Mouse (Mus musculus) WW6 (cell line): Measurements from ENCODE around the gene Slc30a3.
"Not testable (repeated sequence)": the region's sequence is repeated elsewhere in the genome, so short reads cannot be mapped to it uniquely, and the experiment has no call there.

ENCODE experiments used
- DNase-seq: peaks from one replicate; pipeline ENCODE4 v3.0.0-alpha.2; 2013; ENCODE audit warnings: low read depth, low spot score

The Slc30a3 gene

DNA sequence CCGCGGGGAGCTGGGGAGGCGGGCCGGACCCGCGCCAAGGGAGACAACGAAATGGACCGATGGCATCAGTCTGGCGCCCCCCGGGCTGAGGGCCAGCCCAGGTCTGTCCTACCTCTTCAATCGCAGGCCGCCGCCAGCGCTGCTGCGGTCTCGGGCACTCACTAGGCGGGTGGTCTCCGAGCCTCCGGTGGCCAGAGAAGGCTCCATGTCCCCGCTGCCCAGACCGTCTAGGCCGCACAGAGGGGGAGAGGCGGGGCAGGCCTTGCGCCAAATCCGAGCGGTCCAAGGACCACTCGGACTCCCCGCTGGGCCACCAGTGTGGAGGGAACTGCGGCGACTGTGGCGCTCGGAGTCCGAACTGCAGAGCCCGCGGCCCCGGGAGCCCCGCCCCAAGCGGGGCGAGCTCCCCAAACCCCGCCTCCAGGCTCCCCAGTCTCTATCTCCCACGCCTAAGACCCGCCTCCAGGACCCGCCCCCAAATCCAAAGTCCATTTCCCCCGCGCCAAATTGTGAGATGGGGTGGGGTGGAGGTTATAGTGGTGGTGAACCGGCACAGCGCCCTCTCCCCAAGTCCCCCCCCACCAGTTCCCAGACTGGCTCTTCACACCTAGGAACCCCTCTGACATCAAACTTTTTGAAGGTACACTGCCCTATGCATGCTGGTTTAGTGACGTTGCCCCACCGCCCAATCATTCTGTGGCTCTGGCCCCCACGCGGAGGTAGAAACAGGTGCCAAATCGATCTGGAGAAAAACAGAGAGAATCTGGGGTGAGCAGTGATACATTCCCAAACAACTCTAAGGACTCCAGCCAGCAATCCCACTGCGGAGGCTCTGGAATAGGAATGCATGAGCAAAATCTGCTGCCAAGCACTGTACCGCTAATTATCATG lies 14.6 kb downstream of the Slc30a3 start:
- DNase-seq = no peak

DNA sequence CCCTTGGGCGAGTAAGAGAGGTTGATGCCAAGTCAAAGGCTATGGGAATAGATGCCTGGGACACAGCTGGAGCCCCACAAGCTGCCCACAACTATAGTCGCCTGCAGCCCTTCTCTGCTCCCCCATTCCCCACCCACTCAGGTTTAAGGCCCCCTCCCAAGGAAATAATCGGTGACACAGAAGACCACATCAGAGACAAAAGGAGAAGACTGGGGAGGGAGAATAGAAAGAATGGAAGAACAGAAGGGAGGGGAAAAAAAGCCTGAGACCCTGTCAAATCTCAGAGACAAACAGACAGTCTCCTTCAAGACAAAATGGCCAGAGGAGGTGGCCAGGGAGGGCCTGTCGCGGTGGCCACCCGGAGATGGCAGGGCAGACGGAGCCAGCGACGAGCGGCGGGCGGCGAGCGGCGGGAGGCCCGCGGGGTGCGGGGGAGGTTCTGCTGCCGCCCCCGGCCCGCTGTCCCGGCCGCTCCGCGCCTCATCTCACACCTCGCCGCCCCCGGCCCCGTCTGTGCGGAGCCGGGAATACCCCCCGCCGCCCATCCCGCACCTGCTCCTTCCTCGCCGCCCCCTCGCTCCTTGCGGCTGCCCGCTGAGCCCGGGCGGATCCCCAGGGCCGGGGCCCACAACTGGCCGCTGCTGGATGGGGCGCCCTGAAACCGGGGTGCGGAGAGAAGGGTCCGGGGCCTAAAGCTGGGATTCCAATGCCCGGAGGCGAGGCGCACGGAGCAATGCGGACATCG lies 15.6 kb downstream of the Slc30a3 start:
- no peak for DNase-seq

DNA sequence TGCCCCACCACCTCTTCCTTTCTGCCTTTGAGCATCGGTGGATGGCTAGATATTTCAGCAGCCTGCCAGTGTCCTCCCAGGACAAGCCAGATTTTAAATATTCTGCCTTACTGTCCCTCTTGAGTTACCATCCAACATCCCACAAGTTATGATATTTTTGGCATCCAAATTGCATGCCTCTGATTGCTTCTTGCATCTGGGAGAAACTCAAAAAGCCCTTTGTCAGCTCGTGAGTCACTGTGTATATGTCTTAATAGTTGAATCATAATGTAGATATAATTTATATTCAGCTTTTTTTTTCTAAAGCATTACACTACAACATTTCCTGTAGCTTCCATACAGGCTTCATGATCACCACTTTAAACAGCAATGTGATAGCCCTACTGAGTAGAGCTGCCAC lies 20.9 kb downstream of the Slc30a3 start:
- no peak for DNase-seq

DNA sequence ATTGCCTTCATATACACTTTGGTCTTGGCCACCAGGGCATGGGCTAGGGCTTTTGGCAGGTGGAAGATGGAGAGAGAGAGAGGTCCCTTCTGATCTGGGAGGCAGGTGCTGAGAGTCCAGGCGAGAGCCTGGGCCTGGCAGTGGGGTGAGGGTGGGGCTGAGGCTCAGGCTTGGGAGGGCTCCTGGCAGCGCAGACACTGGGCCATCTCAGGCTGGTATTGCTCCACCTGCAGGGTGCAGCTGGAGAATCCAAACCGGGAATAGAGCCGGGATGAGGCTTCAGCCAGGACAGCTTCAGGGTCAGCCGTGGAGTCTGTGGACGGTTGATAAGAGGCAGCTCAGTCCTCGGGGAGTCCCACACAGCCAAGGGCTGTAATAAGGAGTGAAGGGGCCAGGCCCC lies 21.4 kb downstream of the Slc30a3 start:
- DNase-seq = no peak

DNA sequence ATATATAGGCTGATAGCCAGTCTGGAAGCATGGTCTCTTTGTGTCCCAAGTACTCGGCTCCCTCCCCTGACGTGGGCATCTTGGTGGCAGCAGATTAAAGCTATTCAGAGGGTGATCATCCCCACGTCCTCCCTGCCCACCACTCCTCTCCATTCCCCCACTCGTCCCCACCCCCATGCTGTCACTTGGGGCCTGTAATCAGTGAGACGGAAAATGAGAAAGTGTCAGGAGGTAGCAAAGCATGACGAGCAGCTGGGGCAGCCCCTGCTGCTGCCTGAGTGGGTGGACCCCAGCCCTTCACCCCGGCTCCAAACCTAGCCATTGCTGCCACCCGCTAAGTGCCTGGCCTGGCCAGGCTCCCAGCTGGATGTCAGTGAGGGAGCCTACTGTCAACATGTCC lies 24.1 kb downstream of the Slc30a3 start:
- no peak for DNase-seq

DNA sequence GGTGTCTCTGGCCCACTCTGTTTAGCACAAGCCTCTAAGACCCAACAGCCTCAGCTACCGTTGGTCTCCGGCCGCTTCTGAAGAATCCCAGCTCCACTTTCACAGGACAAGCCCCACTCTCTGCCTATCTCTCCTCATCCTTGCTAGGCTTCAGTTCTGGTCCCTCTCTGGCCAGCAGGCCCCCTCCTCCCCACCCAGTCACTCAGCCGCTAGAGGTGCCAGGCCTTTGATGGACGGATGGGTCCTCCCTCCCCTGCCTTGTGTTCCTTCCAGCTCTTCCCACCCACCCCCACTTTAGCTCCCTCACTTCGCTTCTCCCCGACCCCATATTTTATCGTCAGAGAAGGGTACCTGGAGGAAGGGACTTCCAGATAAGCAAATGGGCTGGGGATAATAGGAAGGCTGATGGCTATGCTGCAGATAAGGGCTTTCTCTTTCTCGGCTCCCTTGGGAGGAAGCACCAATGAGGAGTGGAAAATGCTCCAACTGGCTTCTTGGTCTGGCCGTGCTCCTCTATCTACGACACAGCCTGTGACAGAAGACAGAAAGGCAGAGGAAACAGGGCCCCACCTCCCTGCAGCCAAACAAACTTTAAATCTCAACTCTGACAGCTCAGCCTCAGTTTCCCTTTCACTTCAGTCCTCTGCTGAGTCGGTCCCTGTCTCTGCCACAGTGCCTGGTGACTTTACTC lies 25.0 kb downstream of the Slc30a3 start:
- DNase-seq = no peak

DNA sequence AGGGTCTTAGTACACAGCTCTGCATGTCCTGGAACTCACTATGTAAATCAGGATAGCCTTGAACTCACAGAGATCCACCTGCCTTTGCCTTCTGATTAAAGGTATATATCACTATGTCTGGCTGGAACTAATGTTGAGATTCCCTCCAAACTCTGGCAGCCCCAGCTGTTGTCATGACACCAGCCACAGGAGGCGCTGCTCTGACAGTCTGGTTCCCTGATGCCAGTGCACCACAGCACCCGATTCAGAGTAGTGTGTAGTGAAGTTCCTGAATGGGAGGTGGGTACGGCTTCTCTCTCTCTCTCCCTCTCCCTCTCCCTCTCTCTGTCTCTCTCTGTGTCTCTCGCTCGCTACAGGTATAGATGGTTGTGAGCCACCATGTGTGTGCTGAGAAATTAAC lies 25.7 kb downstream of the Slc30a3 start:
- no peak for DNase-seq

DNA sequence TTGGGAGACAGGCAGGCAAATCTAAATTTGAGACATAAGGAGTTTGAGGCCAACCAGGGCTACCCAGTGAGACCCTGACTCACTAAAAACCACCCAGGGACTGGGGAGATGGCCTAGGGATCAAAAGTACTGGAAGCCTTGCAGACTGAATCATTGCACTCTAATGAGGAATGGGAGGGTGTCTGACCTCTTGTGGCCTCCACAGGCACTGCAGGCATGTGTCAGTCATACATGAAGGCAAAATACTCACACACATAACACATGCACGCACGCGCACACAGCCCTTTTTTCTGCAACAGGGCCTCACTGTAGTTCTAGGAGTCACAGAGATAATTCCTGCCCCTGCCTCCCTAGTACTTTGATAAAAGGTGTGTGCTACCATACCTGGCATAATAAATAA lies 26.7 kb downstream of the Slc30a3 start:
- DNase-seq = no peak

DNA sequence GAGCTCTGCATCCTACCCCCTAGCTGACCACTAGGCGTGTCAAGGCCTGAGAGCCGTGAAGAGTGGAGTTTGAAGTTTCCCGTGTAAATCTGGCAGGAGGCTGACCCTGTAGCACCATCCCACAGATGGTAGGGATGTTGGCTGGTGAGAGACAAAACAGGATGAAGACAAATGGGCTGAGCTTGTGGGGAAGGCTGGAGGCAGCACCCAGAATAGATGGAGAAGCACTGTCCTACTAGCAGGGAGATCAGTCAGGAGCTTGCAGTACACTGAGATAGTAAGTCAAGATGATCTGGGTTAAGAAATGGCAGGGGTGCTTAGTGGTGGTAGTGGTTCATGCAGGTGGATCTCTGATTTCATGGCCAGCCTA lies 27.3 kb downstream of the Slc30a3 start:
- DNase-seq = no peak

DNA sequence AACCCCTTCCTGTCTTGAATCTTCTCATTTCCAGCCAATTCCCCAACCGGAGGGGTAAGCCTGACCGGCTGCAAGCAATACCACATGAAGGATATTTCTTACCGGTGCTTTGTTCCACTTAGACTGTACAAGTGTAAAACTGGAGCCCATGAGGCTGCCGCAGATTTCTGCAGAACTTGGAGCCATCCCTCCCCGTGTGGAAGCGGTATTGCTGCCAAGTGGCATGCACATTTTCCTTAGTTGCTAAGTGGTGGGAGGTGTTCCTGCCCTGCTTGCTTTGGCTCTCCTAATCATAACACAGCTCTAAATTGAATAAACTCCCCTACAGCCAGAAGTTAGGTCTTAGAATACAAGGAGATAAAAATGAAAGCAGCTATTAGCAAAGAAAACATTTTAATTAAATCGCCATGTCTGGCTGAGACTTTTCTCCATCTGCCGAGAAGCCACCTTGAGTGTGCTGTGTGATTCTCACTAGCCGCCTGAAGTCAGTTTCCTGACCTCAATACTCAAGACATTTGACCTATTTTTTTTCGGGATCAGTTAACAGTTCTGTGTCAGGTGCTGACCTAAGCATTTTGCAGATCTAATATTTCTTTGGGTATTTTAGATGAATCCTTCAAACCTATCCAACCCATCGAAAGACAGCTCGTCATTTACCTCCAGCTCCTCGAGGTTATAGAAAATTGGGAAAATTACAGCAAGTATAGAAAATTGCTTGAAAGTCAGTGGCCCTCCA lies 27.8 kb downstream of the Slc30a3 start:
- DNase-seq = no peak

DNA sequence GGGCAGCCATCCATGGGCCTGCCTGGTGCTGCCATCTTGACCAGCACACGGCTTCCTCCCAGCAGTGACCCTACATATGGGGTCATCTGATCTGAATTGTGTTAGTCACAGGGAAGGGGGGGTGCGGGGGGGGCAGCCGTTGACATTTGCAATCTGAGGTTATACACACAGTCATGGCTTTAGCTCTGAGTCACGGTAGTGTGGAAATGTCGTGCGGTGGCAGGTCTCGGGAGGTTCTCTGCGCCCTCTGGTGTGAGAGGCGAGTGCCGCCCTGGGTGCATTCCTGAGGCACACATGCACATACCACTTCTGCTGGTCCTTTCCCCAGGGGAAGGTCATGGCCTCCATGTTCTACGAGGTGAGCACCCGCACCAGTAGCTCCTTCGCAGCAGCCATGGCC lies 31.7 kb downstream of the Slc30a3 start:
- no peak for DNase-seq

DNA sequence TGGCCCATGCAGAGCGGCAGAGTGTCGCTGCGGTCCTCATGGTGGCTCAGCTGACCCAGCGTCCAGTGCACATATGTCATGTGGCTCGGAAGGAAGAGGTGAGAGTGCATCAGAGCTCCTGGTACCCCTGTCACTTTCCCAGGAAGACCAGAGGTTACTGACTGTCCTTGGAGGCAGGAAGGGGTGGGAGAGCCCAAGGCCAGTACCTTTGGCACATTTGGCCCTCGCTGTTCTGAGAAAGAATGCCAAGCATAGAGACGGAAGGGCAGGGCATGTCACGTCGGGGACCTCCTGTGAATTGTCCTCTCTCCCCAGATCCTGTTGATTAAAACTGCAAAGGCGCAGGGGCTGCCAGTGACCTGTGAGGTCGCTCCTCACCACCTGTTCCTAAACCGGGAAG lies 34.9 kb downstream of the Slc30a3 start:
- no peak for DNase-seq

DNA sequence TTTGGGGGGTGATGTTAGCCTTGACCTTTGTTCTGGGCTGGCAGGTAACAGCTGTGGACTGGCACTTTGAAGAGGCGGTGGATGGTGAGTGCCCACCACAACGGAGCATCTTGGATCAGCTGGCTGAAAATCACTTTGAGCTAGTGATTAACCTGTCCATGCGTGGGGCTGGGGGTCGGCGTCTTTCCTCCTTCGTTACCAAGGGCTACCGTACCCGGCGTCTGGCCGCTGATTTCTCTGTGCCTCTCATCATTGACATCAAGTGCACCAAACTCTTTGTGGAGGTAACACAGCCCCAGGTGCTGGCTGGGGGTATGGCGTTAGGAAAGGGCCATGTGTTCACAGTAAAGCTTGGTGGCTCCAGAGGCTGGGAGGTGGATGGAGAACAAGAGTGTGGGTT lies 36.2 kb downstream of the Slc30a3 start:
- no peak for DNase-seq

DNA sequence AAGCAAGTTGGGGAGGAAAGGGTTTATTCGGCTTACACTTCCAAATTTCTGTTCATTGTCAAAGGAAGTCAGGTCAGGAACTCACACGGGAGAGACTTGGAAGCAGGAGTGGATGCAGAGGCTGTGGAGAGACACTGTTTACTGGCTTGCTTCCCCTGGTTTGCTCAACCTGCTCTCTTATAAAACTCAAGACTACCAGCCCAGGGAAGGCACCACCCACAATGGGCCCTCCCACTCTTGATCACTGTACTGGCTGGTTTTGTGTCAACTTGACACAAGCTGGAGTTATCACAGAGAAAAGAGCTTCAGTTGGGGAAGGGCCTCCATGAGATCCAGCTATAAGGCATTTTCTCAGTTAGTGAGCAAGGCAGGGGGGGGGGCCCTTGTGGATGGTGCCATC lies 37.0 kb downstream of the Slc30a3 start:
- DNase-seq = no peak

DNA sequence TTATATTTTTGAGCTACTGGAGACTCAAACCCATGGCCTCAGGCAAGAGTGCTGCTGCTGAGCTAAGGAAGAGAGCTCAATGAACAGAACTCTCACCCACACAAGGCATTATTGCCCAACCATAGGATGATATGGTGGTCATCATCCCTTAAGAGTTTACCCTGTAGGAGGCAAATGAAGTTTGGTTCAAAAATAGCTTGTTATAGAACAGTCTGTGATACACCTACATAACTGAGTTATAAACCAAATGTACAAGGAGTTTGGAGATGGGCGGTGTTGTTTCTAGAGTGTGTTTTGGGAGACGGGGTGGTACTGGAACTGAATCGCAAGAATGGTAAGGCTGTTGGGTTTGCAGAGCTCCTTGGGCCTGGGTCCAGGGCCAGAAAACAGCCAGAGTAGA lies 38.2 kb downstream of the Slc30a3 start:
- DNase-seq = no peak

DNA sequence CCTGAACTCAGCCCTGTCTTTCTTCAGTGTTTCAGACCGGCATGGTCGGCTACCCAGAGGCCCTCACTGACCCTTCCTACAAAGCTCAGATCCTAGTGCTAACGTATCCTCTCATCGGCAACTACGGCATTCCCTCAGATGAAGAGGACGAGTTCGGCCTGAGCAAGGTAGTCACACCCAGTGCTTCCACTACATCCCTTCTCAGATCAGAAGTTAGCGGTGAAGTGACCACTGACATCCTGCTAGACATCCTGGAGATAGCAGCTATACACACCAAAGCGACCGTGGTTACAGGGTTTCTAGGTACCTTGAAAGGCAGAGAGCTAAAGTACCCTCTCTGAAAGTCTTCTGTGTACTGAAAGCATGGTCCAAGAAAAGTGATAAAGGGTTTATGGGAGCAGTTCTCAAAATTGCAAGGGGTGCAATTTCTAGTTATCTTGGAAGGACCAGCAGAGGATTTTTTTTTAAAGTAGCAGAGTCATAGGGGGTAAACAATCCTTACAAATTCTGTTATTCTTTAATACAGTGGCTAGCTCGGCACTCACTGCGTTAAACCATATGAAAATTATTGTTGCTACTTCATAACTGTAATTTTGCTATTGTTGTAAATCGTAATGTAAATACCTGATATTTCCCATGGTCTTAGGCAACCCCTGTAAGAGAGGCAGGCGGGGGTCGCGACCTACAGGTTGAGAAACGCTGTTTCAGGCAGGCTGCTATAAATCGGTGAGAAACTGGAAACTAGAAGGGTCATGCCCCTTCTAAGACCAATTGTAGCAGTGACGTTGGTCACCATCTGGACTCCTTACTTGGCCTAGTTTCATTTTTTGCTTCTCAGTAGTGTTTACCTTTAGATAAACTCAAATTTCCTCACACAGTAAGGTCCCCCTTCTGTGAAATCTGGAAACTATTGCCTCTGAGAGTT lies 52.6 kb downstream of the Slc30a3 start:
- DNase-seq = no peak

DNA sequence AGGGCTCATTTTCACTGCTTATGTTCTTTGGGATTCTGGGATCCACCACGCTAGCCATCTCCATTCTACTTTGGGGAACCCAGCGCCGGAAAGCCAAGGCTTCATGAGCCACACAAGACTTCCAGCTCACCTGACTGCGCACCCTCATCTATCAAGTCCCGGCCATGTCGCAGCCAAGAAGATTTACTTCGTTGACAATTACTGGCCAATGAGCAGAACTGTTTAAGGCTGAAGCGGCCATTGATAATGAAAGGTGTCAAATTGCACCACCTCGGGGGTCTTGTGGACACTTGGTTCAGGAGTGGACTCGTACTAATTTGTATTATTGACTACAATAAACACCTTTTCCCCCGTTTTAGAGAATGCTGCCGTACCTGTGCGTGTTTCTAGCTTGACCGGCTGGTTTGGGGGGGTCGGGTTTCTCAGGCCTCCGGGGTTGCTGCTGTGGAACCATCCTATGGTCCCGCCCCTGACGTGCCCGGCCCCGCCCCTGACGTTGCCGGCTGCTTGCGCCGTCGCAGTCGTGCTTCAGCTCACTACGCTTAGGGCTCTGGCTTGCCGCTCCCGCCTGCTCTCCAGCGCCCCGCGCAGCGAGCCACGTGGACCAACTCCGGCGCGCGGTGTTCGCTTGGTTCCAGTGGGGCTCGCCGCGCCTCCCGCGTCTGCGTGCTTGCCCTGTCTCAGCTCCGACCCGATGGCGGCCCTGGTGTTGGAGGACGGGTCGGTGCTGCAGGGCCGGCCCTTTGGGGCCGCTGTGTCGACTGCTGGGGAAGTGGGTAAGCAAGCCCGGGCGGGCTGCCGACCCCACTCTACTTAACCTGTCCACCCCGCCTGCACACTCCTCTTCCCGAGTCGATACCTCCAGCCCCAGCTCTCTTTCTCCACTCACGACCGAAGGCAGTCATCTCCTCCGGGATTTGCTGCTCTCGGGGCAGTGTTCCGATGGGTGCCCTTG lies 53.5 kb downstream of the Slc30a3 start, which contains the start of gene Cad:
TSS of gene Cad (plus strand) at position 520 of the 955 bp plus-strand sequence.
- DNase-seq = peak; percentile 74

DNA sequence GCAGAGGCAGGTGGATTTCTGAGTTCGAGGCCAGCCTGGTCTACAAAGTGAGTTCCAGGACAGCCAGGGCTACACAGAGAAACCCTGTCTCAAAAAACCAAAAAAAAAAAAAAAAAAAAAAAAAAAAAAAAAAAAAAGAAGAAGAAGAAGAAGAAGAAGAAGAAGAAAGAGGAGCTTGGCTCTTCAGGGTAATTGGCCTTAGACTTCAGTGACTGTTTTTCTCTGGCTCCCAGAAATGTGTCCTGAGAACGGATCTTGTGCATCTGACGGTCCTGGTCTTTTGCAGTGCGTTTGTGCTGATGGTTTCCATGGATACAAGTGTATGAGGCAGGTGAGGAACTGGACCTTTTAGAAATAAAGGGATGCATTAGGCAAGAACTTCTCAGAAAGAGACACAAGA lies 54.3 kb downstream of the Slc30a3 start:
- DNase-seq = not testable (repeated sequence)

DNA sequence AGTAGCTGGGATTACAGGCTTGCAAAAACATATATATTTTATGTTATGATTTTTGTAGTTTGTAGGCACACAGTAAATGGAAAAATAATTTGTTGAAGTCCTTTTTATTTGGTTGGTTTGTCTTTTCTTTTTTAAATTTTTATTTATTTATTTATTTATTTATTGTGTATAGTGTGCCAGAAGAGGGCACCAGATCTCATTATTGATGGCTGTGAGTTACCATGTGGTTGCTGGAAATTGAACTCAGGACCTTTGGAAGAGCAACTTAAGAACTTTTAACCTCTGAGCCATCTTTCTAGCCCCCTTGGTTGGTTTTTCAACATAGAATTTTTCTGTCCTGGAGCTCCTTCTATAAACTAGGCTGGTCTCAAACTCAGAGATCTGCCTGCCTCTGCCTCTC lies 57.6 kb downstream of the Slc30a3 start:
- DNase-seq = no peak
